Mouse (Mus musculus): Measurements from ENCODE around the gene Cds1.

Gene Cds1

DNA sequence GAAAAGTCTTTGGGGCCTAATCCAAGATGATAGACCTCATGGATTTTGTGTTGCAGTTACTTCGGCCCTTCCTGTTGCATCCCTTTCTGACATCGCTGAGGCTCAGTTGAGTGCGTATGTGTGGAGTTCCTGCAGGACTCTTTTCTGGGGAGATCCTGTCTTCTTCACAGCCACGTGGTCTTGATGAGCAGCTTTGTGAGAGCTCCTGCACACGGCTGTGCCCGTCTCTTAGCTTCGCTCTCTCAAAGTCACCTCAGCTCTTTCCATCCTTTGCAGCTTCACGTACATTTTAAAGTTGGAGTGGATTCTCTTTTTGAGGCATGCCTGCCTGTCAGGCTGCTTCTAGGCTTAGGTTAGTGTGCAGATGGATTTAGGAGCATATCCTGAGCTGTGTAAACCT is 11.6 kb downstream of the Cds1 start:
- DNase-seq (ENCODE audit: low spot score in 2 of 2), result no peak

- no peak for DNase-seq (ENCODE audit: low spot score in 2 of 2)
Observed at GRCm38 (mm10) chr5:101779376-101779863, 14.5 kb downstream of the Cds1 start.

- no peak for DNase-seq (ENCODE audit: low spot score in 2 of 2)
Observed at GRCm38 (mm10) chr5:101780918-101781317, 16.0 kb downstream of the Cds1 start.

DNA sequence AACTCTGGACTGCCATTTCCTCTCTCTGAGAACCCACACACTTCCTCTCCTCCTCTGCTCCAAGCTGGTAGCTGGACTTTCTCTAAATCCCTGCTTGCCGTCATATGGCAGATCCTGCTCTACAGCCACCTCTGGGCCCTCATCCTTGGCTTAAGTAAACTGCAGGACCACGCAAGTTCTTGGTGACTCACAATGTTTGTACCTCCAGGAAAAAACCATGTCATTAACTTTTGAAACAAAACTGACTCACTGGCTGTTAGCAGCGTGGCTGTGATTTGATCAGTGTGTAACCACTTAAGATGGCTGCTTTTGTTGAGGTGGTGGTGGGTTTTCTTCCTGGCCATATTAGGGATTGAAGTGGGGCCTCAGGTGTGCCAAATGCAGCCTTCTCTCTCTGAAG is 19.4 kb downstream of the Cds1 start:
- no peak for DNase-seq (ENCODE audit: low spot score in 2 of 2)

GRCm38 (mm10) chr5:101784787-101785186 is 19.9 kb downstream of the Cds1 start:
- no peak for DNase-seq (ENCODE audit: low spot score in 2 of 2)

DNA sequence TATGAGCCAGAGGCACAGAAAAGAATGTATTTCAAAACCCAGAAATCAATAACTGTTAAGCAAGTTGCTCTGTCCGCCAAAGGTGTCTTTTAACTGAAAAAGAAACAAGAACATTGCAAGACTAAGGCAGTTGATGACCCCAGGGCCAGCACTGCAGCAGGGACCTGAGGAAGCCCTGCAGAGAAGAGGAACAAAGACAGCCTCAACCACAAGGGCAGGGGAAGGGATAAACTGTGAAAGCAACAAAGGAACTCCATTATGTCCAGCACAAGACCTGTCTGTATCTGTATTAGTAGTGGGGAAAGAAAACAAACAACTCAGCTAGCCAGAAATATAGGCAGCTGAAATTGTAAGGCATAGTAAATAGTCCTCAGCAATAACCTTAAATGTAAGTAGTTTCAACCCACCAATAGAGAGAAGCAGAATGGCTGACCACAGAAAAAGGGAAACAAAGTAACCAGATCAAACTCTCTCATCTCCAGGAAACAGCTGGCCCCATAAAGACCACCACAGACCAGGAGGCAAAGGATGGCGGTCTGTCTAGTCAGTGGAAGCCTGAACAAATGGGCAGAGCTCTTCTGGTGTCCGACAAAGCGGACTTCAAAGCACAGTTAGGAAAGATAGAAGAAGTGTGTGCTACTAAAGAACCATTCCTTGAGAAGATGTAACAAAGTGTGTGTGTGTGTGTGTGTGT is 21.1 kb downstream of the Cds1 start:
- DNase-seq (ENCODE audit: low spot score in 2 of 2), result no peak

- DNase-seq (ENCODE audit: low spot score in 2 of 2), result no peak
Observed at GRCm38 (mm10) chr5:101789770-101790169, 24.8 kb downstream of the Cds1 start.

GRCm38 (mm10) chr5:101790560-101790959 is 25.6 kb downstream of the Cds1 start:
- DNase-seq (ENCODE audit: low spot score in 2 of 2), result no peak

DNA sequence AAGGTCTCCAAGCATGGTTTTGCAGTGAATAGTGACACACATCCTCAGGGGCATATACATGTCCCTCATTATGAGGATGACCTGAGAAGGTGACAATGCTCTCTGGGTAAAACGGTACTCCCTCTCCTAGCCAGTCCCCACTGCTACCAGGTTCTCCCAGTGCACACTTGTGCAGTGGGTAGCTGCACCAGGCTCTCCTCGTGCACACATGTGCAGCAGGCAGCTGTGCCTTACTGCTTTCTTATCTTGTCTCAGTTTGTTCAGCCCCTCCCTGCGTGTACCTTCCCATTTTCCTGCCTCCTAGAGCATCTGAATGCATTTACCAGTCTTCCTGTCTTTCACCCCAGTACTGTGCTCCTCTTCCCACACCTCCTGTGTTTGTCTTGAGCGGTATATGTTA is 27.7 kb downstream of the Cds1 start:
- DNase-seq (ENCODE audit: low spot score in 2 of 2), result no peak

DNA sequence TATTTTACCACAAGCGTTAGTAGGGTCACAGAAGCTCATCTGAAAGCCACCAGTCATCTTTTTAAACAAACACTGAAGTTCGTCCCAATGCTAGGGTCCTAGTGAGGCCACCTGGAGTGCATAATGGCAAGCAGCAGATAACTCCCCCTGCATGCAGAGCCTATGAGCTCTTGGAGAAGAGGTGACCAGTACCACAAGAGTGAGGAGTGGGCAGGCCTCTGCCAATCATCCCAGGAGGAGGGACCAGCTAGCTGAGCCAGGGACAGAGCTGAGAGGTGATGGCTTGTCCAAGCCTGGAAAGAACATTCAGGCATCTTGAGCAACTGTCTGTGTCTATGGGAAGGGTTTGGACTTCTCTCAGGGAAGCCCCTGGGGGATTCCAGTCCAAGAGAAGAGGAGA is 37.0 kb downstream of the Cds1 start:
- DNase-seq (ENCODE audit: low spot score in 2 of 2), result no peak

DNA sequence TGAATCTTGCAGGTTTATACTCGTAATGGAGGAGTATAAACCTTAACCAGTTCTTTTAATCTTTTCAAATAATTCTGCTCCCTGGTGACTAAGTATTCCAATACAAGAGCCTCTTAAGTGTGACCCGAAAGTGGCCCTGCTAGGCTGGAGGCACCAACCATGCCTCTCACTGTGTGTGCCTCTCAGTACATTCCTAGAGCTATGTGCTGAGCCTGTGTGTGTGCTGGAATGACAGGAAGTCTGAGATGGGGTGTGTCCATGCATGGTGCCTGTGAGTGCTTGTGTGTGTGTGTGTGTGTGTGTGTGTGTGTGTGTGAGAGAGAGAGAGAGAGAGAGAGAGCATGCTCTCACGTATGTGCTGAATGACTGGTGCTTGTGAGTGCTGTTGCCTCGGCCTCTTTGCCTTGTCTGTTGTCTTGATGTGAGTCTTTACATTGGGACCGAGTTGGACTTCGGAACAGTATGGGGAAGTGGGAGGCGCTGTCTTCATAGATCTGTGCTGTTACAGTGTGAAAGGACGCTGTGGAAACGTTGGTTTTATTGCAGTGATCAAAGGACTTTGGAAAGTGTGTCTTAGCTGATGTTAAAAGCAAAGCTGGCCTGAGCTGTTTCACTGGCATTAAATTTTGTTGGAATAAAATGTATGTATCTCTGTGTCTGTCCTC is 37.6 kb downstream of the Cds1 start:
- no peak for DNase-seq (ENCODE audit: low spot score in 2 of 2)

- DNase-seq (ENCODE audit: low spot score in 2 of 2), result no peak
Observed at GRCm38 (mm10) chr5:101811296-101812169, 46.6 kb downstream of the Cds1 start.

DNA sequence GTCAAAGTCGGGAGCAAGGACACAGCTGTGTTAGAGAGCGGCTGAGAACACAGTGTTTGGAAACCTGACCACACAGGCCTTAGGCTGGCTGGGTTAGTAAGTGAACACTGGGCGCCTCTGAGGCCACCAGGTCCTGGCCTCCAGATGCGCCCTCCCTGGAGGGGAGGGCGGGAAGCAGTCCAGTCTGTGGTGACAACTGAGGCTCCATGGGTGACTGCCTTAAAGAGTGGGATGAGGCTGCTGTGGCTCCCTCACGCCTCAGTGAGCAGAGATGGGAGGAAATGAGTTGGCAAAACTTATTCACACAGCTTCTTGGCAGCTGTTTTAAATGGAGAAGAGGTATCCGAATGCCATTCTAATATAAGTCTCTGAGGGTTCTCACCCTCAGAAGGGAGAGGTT is 51.9 kb downstream of the Cds1 start:
- no peak for DNase-seq (ENCODE audit: low spot score in 2 of 2)

GRCm38 (mm10) chr5:101819216-101819615 is 54.3 kb downstream of the Cds1 start:
- no peak for DNase-seq (ENCODE audit: low spot score in 2 of 2)

- DNase-seq (ENCODE audit: low spot score in 2 of 2), result no peak
Observed at GRCm38 (mm10) chr5:101819844-101820243, 54.9 kb downstream of the Cds1 start.

GRCm38 (mm10) chr5:101821052-101821451 is 56.1 kb downstream of the Cds1 start:
- no peak for DNase-seq (ENCODE audit: low spot score in 2 of 2)

- no peak for DNase-seq (ENCODE audit: low spot score in 2 of 2)
Observed at GRCm38 (mm10) chr5:101821491-101822310, 56.8 kb downstream of the Cds1 start.

DNA sequence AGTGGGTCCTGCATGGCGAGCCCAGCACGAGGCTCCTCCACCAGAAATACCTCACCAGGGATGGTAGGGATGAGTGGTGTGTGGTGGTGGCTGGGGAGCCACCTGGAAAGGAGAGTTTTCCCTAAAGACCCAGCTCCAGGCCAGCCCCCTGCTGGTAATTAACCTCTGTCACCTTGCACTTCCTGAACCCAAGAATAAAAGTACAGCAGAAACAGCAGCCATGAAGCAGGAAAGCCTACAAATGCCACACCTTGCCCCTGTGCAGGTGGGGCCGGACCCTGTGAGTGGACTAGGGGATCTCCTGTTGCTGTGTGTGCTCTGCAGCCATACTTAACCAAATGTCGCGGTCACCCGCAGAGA is 57.4 kb downstream of the Cds1 start:
- no peak for DNase-seq (ENCODE audit: low spot score in 2 of 2)

DNA sequence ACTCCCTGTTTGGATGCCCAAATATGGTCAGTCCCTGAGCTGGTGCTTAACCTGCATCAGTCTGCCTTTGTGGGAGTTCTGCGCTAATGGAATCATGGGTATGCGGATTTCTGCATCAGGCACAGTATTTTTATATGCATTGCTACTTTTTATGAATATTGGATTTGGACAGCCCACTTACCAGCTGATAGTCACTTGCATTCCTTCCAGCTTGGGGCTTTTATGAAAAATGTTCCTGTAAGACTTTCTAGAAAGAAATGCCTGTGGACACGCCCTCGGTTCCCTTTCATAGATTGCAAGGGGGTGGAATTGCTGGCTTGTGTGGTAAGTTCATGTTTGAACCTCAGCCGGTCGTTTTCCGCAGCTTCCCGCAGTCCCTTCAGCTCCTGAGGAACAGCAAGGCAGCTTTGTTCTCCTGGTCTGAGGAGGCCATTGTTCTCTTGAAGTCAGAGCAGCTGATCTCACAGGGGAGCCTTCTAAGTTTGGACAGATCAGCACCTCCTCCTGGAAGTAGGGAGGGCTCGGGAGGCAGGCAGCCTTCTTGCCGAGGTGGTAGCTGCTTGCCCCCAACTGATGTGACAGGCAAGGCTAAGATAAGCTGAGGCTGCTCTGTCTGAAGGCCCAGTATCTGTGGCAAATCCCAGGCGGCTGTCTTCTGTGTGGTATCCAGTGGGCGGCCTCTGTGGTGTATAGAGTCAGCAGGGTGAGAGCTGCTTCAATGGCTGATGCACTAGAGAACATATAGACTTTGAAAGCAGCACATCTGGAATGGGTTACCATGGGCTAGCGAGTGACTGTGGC is 60.4 kb downstream of the Cds1 start:
- DNase-seq (ENCODE audit: low spot score in 2 of 2), result no peak

GRCm38 (mm10) chr5:101826531-101826970 is 61.6 kb downstream of the Cds1 start:
- DNase-seq (ENCODE audit: low spot score in 2 of 2), result no peak

- DNase-seq (ENCODE audit: low spot score in 2 of 2), result no peak
Observed at GRCm38 (mm10) chr5:101827477-101827876, 62.5 kb downstream of the Cds1 start.
